Mouse (Mus musculus): ENCODE results near the gene Capn7. TPM values are rescaled to one million over a fixed set of nuclear protein-coding genes. Genes with fewer than 3 reads are reported as not detected.

Gene Capn7
- polyA plus RNA-seq (2014; fragmentation: Illumina TruSeq; extraction: RNeasy Lipid Tissue Mini Kit (QIAGEN cat#74804); ENCODE audit: insufficient read depth, low read depth, low replicate concordance), result 14.6 TPM

GRCm38 (mm10) chr14:31336369-31337155 lies at the start of gene Capn7:
Gene Capn7, plus strand, starts transcription at chr14:31336638.

GRCm38 (mm10) chr14:31323849-31324792 lies 12.3 kb upstream of the Capn7 start, which contains the start of gene Dnah1:
Gene Dnah1, minus strand, starts transcription at chr14:31323896.

Other genes with a start within 250 kb of the Capn7 start
- gene Smim4, start 207.7 kb upstream of the Capn7 start, polyA plus RNA-seq (2014; fragmentation: Illumina TruSeq; extraction: RNeasy Lipid Tissue Mini Kit (QIAGEN cat#74804); ENCODE audit: insufficient read depth, low read depth, low replicate concordance), result 81.6 TPM
- gene Nt5dc2, start 205.6 kb upstream of the Capn7 start, polyA plus RNA-seq (2014; fragmentation: Illumina TruSeq; extraction: RNeasy Lipid Tissue Mini Kit (QIAGEN cat#74804); ENCODE audit: insufficient read depth, low read depth, low replicate concordance), result 48.3 TPM
- 34.1 TPM for gene Stab1, start 168.0 kb upstream of the Capn7 start, polyA plus RNA-seq (2014; fragmentation: Illumina TruSeq; extraction: RNeasy Lipid Tissue Mini Kit (QIAGEN cat#74804); ENCODE audit: insufficient read depth, low read depth, low replicate concordance)
- 76.0 TPM for gene Tnnc1, start 128.3 kb upstream of the Capn7 start, polyA plus RNA-seq (2014; fragmentation: Illumina TruSeq; extraction: RNeasy Lipid Tissue Mini Kit (QIAGEN cat#74804); ENCODE audit: insufficient read depth, low read depth, low replicate concordance)
- gene Nisch, start 119.7 kb upstream of the Capn7 start, polyA plus RNA-seq (2014; fragmentation: Illumina TruSeq; extraction: RNeasy Lipid Tissue Mini Kit (QIAGEN cat#74804); ENCODE audit: insufficient read depth, low read depth, low replicate concordance), result 81.2 TPM
- 65.0 TPM for gene Sema3g, start 118.8 kb upstream of the Capn7 start, polyA plus RNA-seq (2014; fragmentation: Illumina TruSeq; extraction: RNeasy Lipid Tissue Mini Kit (QIAGEN cat#74804); ENCODE audit: insufficient read depth, low read depth, low replicate concordance)
- gene Phf7, start 85.3 kb upstream of the Capn7 start, polyA plus RNA-seq (2014; fragmentation: Illumina TruSeq; extraction: RNeasy Lipid Tissue Mini Kit (QIAGEN cat#74804); ENCODE audit: insufficient read depth, low read depth, low replicate concordance), result 5.0 TPM
- 25.0 TPM for gene Bap1, start 85.2 kb upstream of the Capn7 start, polyA plus RNA-seq (2014; fragmentation: Illumina TruSeq; extraction: RNeasy Lipid Tissue Mini Kit (QIAGEN cat#74804); ENCODE audit: insufficient read depth, low read depth, low replicate concordance)
- 0.99 TPM for gene Dnah1, start 12.7 kb upstream of the Capn7 start, polyA plus RNA-seq (2014; fragmentation: Illumina TruSeq; extraction: RNeasy Lipid Tissue Mini Kit (QIAGEN cat#74804); ENCODE audit: insufficient read depth, low read depth, low replicate concordance)
- gene Sh3bp5, start 99.4 kb downstream of the Capn7 start, polyA plus RNA-seq (2014; fragmentation: Illumina TruSeq; extraction: RNeasy Lipid Tissue Mini Kit (QIAGEN cat#74804); ENCODE audit: insufficient read depth, low read depth, low replicate concordance), result 43.7 TPM
- 13.1 TPM for gene Eaf1, start 157.8 kb downstream of the Capn7 start, polyA plus RNA-seq (2014; fragmentation: Illumina TruSeq; extraction: RNeasy Lipid Tissue Mini Kit (QIAGEN cat#74804); ENCODE audit: insufficient read depth, low read depth, low replicate concordance)
- 17.1 TPM for gene Mettl6, start 158.4 kb downstream of the Capn7 start, polyA plus RNA-seq (2014; fragmentation: Illumina TruSeq; extraction: RNeasy Lipid Tissue Mini Kit (QIAGEN cat#74804); ENCODE audit: insufficient read depth, low read depth, low replicate concordance)

Measured in lung, adult 10 weeks (tissue).